Mouse (Mus musculus): ENCODE results near the gene Cul9.

DNA sequence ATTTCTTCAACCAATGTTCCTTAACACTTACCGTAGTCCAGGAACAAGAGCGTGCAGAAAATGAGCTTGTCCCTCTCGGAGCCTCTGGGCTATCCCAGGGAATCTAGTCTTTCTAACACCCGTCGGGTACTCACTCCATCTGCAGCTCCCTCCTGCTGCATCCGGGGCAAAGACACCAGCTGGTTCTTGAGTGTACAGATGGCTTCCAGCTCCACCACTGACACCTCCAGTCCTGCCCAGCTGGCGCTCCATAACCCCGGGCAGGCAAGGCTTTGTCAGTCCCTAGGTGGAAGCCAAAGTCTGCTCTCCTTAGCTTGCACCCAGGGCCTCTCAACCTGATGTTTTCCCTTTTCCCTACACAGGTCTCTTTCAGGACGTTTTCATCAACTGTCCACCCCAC lies 78.4 kb downstream of the Cul9 start:
- TF ChIP-seq CTCF (IDR thresholded peaks at IDR 0.05; ENCODE audit: borderline replicate concordance, insufficient read depth, low read length), result no peak
- no peak for TF ChIP-seq POLR2A (IDR thresholded peaks at IDR 0.05; ENCODE audit: low read depth, low read length)
